Mouse (Mus musculus) erythroblast, embryonic 14.5 days (primary cell): ENCODE results near the gene Rheb.

Experiments
- GATA1 ChIP-seq: IDR thresholded peaks from 2 replicates; pipeline ENCODE4 v1.6.1; 2012; ENCODE audit warnings: low read length, inconsistent platforms, mixed read lengths
- TAL1 ChIP-seq: IDR thresholded peaks from 3 replicates; pipeline ENCODE4 v1.6.1; 2012; ENCODE audit warnings: low read length, inconsistent platforms, mixed read lengths

GRCm38 (mm10) chr5:24876653-24877052, 34.2 kb upstream of the Rheb start:
- no peak for TF ChIP-seq GATA1
- TF ChIP-seq TAL1: no peak
